Mouse (Mus musculus) heart, embryonic 15.5 days (tissue): ENCODE measurements around the gene Rab3ip. TPM values are rescaled to one million over a fixed set of nuclear protein-coding genes. Genes with fewer than 3 reads are reported as not detected.

Experiments used
- ATAC-seq: fragments of 200-750 bp; cut with Nextera tagmentation; replicated peaks from 2 replicates; pipeline ENCODE4 v1.8.0; 2017; ENCODE audit warnings: low read depth, moderate TSS enrichment; ENCODE audit not compliant: insufficient number of reproducible peaks, insufficient read depth, low FRiP score
- H3K27ac ChIP-seq: fragments of 300-500 bp; sonication (generic); 2 replicates; pipeline ENCODE4 v1.5.1; 2015; ENCODE audit warnings: mild to moderate bottlenecking, inconsistent platforms
- H3K27me3 ChIP-seq: fragments of 300-500 bp; sonication (generic); 2 replicates; pipeline ENCODE4 v1.6.1; 2015; ENCODE audit warnings: inconsistent platforms
- H3K36me3 ChIP-seq: fragments of 300-500 bp; sonication (generic); 2 replicates; pipeline ENCODE4 v1.6.1; 2015; ENCODE audit warnings: mild to moderate bottlenecking, inconsistent platforms
- H3K4me1 ChIP-seq: fragments of 300-500 bp; sonication (generic); replicated peaks from 2 replicates; pipeline ENCODE4 v1.6.1; 2015; ENCODE audit warnings: inconsistent platforms
- H3K4me2 ChIP-seq: fragments of 300-500 bp; sonication (generic); 2 replicates; pipeline ENCODE4 v1.6.1; 2015; ENCODE audit warnings: inconsistent platforms, mild to moderate bottlenecking, moderate library complexity
- H3K4me3 ChIP-seq: fragments of 300-500 bp; sonication (generic); 2 replicates; pipeline ENCODE4 v1.5.1; 2015; ENCODE audit warnings: mild to moderate bottlenecking, inconsistent platforms
- H3K9ac ChIP-seq: fragments of 300-500 bp; sonication (generic); 2 replicates; pipeline ENCODE4 v1.6.1; 2015; ENCODE audit warnings: mild to moderate bottlenecking, inconsistent platforms
- H3K9me3 ChIP-seq: fragments of 300-500 bp; sonication (generic); replicated peaks from 2 replicates; pipeline ENCODE4 v1.6.1; 2016; ENCODE audit warnings: inconsistent platforms
- WGBS: fragments of 180-500 bp; shearing (Covaris S2); methylation state at CpG from one replicate; pipeline ENCODE4 v1.1.7; 2015; ENCODE audit warnings: mixed read lengths; 5-methylcytosine and 5-hydroxymethylcytosine counted together
- polyA plus RNA-seq: library from polyadenylated mRNA; unstranded; fragments of >200 nt; fragmentation: Nextera tagmentation; extraction: Ambion mirVana; gene quantifications from 2 replicates; pipeline ENCODE4 v1.2.1, GENCODE M21; 2015

Gene Rab3ip
- polyA plus RNA-seq, 1 experiment from 2014 or later: 68.7 TPM

DNA sequence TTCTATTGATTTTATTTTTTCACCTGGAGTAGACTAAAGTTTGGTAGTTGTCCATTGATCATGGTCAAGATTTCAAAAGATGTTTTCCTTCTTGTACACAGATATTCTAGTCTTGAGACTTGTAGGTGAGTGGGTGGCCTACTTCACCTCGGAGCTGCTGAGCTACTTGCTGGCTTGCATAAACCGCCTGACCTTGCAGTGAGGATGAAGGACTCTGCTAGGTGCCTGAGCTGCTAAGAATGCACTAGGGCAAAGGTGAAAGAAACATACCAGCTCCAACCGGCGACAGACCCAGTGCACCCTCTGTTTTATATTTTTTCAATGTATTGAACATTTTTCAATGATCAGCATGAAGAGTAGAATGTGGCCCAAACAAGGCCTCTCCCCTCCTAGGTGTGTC, 29.7 kb upstream of the Rab3ip start:
- no peaks in the 10 kb centered on the region for H3K36me3 ChIP-seq
- H3K27ac ChIP-seq: no peak overlapping the region
- H3K27me3 ChIP-seq: no peaks in the 10 kb centered on the region
- H3K4me2 ChIP-seq: no peak overlapping the region
- no peak overlapping the region for H3K4me3 ChIP-seq
- WGBS: 58% methylated on average over 4 of the region's 4 CpGs
- ATAC-seq: no peak
- H3K9ac ChIP-seq: no peak overlapping the region
- H3K9me3 ChIP-seq: no peaks in the 10 kb centered on the region
- no peaks in the 10 kb centered on the region for H3K4me1 ChIP-seq

DNA sequence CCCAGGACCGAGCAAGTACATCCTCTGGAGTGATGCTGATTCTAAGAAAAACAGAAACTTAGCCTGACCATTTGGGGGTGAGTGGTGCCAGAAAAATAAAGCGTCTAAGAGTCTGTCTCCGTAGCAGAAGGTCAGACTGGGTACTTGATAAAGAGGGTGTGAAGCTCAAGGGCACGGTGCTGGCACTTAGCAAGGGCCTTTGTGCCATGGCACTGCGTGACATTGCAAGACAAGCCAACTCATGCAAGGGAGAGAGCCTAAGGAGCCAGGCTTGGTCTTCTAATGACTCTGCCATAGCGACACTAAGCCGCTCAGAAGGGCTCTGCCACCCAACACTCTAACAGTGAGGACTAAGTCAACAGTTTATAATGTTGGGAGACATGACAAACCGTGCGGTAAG, 28.3 kb upstream of the Rab3ip start:
- Histone ChIP-seq H3K27ac (no peak overlapping the region), H3K4me3 (no peak overlapping the region), H3K4me1 (no peaks in the 10 kb centered on the region), H3K9me3 (no peaks in the 10 kb centered on the region), H3K36me3 (no peaks in the 10 kb centered on the region), H3K27me3 (no peaks in the 10 kb centered on the region), H3K4me2 (no peak overlapping the region), H3K9ac (no peak overlapping the region)
- ATAC-seq: no peak
- 75% methylated on average over 9 of the region's 9 CpGs for WGBS

DNA sequence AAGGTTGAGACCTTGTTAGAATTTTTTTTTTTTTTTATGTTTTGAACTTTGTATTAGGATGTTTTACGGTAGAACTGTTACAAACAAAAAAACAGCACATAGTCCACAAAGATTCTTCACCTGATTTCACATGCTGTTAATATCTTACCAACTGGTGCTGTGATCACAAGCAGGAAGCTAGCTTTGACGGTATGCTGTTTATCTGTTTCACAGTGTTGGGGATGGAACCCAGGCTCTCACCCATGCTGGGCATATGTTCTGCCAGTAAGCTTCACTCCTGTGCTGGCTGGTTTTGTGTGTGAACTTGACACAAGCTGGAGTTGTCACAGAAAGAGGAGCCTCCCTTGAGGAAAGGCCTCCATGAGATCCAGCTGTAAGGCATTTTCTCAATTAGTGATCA, 27.3 kb upstream of the Rab3ip start:
- Histone ChIP-seq H3K4me3 (no peak overlapping the region), H3K27me3 (no peaks in the 10 kb centered on the region), H3K9me3 (no peaks in the 10 kb centered on the region), H3K9ac (no peak overlapping the region), H3K4me2 (no peak overlapping the region), H3K36me3 (no peaks in the 10 kb centered on the region), H3K27ac (no peak overlapping the region), H3K4me1 (no peaks in the 10 kb centered on the region)
- WGBS: 77% methylated on average over 2 of the region's 2 CpGs
- ATAC-seq: no peak

DNA sequence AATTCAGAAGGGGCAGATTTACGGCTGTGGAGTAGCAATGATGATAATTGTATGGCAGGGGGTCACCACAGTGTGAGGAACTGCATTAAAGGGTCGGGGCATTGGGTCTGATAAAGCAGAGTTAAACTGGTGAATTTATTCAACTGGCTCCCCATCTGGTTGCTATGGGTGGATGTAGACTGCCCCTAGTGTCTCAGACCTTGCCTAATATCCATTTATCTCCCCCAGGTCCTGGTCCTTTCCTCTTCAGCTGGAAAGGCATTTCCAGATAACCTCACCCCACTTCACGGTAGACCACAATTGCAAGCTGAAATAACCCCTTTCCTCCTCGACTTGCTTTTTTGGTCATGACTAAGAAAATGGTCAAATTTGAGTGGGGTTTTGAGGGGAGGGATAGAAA, 26.9 kb upstream of the Rab3ip start:
- Histone ChIP-seq H3K9me3 (no peaks in the 10 kb centered on the region), H3K27me3 (no peaks in the 10 kb centered on the region), H3K36me3 (no peaks in the 10 kb centered on the region), H3K4me3 (no peak overlapping the region), H3K4me2 (no peak overlapping the region), H3K27ac (no peak overlapping the region), H3K9ac (no peak overlapping the region), H3K4me1 (no peaks in the 10 kb centered on the region)
- ATAC-seq: no peak
- 43% methylated on average over 4 of the region's 4 CpGs for WGBS

DNA sequence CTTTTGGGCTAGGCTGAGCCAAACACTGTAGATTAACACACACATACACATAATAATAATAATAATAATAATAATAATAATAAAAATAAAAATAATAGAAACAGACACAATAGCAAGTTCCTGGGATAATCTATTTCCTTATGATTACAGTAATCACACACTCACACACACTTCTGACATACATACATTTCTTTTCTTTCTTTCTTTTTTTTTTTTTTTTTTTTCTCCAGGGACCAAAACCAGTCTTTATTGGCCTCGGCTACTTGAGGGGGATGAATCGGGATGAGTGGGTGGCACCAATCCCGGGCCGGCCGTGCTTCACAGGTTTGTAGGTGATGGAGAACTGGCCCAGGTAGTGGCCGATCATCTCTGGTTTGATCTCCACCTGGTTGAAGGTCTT, 21.9 kb upstream of the Rab3ip start, which contains the start of gene Gm10271:
Gene Gm10271 (minus strand): TSS at position 101 of the 400 bp plus-strand sequence.
- 99% methylated on average over 6 of the region's 6 CpGs for WGBS

DNA sequence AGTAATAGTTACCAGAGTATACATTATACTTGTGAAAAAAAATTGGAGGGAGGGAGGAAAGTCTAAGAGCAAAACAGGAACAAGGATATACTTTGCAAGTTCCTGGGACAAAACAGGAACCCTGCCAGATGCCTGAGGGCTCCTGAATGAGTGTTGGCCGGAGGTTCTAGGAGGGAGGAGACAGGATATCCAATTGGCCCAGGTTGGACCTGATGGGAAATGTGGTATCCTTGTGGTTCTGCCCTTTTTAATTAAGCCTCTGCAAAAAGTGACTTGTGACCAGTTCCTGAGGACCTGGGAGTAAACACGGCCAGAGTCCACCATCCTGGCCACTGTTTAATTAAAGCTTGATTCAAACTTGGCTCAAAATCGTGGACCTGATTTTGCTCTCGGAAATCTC, 18.2 kb upstream of the Rab3ip start:
- Histone ChIP-seq H3K4me3 (no peak overlapping the region), H3K4me1 (peaks cover 8% of the 10 kb centered on the region), H3K9me3 (no peaks in the 10 kb centered on the region), H3K4me2 (no peak overlapping the region), H3K27ac (no peak overlapping the region), H3K36me3 (no peaks in the 10 kb centered on the region), H3K27me3 (no peaks in the 10 kb centered on the region), H3K9ac (no peak overlapping the region)
- no peak for ATAC-seq
- WGBS: 72% methylated on average over 4 of the region's 4 CpGs

More for the DNA sequence above, 21.9 kb upstream of the Rab3ip start, which contains the start of gene Gm10271:
- Histone ChIP-seq H3K36me3 (no peaks in the 10 kb centered on the region), H3K27me3 (no peaks in the 10 kb centered on the region), H3K4me3 (no peak within 1 kb of the TSS), H3K4me1 (no peaks in the 10 kb centered on the region), H3K9me3 (no peaks in the 10 kb centered on the region), H3K9ac (no peak within 1 kb of the TSS), H3K4me2 (no peak within 1 kb of the TSS), H3K27ac (no peak within 1 kb of the TSS)
- ATAC-seq: no peak

DNA sequence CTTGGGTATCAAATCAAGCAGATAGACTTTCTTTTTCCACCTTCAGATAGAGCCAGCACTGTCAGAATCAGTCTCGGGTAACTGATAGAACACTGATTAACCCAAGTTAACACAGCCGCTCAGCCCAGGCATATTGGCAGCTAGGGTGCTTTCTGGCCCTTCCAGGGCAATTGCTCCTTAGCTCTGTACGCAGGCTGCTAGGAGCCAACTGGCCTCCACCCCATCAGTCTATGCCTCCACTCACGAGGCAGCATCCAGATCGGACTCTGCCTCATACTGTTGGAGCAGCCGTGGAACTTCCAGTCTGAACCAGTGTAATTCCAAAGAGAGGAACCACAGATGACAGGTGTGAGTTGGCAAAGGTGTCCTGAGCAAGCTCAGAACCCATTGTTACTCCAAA, 15.5 kb upstream of the Rab3ip start:
- no peaks in the 10 kb centered on the region for H3K27me3 ChIP-seq
- no peaks in the 10 kb centered on the region for H3K36me3 ChIP-seq
- no peak overlapping the region for H3K9ac ChIP-seq
- 59% methylated on average over 6 of the region's 6 CpGs for WGBS
- no peaks in the 10 kb centered on the region for H3K9me3 ChIP-seq
- no peak for ATAC-seq
- no peak overlapping the region for H3K27ac ChIP-seq
- peaks cover 8% of the 10 kb centered on the region for H3K4me1 ChIP-seq
- no peak overlapping the region for H3K4me3 ChIP-seq
- H3K4me2 ChIP-seq: no peak overlapping the region

DNA sequence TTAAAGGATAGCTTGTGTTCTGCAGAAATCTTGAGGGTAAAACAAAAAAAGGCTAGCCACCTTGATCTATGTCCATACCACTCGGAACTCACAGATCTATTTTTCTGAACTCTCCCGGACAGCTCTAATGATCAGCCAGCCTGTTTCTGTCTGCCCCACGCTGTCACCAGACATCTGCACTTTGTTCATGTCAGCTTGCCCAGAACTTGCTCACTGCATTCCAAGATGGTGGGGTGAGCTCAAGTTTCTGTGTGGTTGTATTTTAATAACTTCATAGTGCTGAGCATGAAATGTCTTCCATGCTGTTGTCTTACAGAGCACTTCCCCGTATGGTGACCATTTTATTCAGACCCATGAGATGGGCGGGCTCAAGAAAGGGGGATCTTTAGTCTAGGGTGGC, 14.7 kb upstream of the Rab3ip start:
- Histone ChIP-seq H3K9me3 (no peaks in the 10 kb centered on the region), H3K4me3 (no peak overlapping the region), H3K4me2 (no peak overlapping the region), H3K4me1 (peaks cover 8% of the 10 kb centered on the region), H3K27me3 (no peaks in the 10 kb centered on the region), H3K9ac (no peak overlapping the region), H3K27ac (no peak overlapping the region), H3K36me3 (no peaks in the 10 kb centered on the region)
- 36% methylated on average over 5 of the region's 5 CpGs for WGBS
- no peak for ATAC-seq

DNA sequence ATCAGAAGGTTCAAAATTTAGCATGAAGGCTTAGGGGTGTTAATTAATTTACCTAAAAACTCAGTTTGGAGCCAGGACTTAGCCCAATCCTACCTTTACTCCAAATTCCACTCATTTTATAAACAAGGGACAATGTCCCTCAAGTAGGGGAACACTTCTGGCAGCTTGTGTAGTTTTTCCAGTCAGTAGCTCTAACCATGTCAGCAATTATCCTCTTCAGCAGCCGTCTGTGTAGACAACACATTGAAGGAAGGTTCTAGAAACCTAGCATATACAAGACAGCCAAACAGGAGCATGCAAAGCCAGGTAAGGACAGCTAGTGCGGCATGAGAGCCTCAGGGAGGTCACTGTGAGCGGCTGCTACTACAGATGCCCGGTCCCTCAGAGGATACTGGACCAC, 14.0 kb upstream of the Rab3ip start:
- Histone ChIP-seq H3K27me3 (no peaks in the 10 kb centered on the region), H3K4me2 (no peak overlapping the region), H3K27ac (no peak overlapping the region), H3K9me3 (no peaks in the 10 kb centered on the region), H3K36me3 (no peaks in the 10 kb centered on the region), H3K4me3 (no peak overlapping the region), H3K4me1 (peaks cover 8% of the 10 kb centered on the region), H3K9ac (no peak overlapping the region)
- ATAC-seq: no peak
- WGBS: 57% methylated on average over 4 of the region's 4 CpGs

DNA sequence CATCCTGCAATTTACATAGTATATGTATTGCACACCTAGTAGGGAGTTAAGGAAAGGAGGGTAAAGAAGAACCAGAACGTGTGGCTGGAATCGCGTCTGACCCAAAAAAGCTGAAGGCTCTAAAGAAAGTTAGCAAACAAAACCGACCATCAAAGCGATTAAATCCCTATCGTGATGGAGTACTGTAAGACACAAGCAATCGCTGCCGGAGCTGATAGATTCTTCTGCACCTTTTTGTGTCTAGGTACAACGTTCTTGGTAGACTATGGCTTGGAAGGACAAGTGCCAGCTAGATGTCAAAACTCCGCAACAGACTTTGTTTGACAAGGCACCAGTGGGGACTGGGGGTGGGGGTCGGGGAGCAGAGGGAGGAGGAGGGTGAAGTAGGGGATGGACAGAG, 13.5 kb upstream of the Rab3ip start:
- no peak for ATAC-seq
- 77% methylated on average over 11 of the region's 11 CpGs for WGBS
- H3K4me2 ChIP-seq: no peak overlapping the region

DNA sequence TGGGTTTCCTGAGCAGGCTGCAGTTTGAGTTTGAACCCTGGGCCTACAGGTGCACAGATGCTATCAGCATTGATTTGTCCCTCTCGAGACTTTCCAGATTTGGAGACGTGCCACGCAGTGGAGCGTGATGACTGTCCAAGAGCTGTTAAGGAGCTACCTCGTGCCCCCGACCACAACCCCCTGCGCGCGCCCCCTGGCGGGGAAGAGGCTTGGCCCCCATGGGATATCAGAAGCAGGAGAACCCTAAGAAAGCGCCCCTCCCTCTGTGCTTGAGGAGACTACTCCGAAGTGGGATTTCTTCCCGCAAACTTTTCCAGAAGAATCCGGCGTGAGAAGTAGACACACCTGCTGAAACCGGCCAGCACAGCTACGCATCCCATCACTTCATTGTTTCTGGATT, 12.2 kb upstream of the Rab3ip start:
- WGBS: 50% methylated on average over 17 of the region's 17 CpGs
- H3K4me2 ChIP-seq: no peak overlapping the region

More for the DNA sequence above, 13.5 kb upstream of the Rab3ip start:
- Histone ChIP-seq H3K36me3 (no peaks in the 10 kb centered on the region), H3K27me3 (no peaks in the 10 kb centered on the region), H3K4me1 (peaks cover 8% of the 10 kb centered on the region), H3K9me3 (no peaks in the 10 kb centered on the region), H3K27ac (no peak overlapping the region), H3K9ac (no peak overlapping the region), H3K4me3 (no peak overlapping the region)

DNA sequence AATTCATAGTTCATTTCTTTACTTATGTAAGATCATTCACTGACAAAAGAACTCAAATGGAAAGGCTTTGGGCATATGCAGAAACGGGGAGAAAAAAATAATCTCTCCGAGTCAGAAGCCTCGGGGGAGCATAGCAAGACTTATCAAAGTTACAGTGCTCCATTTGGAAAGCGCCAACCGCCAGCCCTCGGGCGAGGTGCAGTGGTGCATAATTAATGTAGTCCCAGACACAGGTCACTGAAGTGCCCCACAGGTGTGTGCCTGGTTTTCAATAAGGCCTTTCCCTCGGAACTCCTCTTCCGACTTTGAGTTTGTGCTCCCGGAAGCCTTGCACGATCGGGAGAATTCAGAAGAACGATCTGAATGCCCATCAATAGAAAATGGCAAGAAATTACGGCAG, 11.6 kb upstream of the Rab3ip start:
- Histone ChIP-seq H3K9me3 (no peaks in the 10 kb centered on the region), H3K4me1 (peaks cover 8% of the 10 kb centered on the region), H3K27me3 (no peaks in the 10 kb centered on the region), H3K27ac (no peak overlapping the region), H3K9ac (no peak overlapping the region), H3K4me2 (no peak overlapping the region), H3K4me3 (no peak overlapping the region), H3K36me3 (no peaks in the 10 kb centered on the region)
- 71% methylated on average over 14 of the region's 14 CpGs for WGBS
- ATAC-seq: no peak

More for the DNA sequence above, 12.2 kb upstream of the Rab3ip start:
- no peak overlapping the region for H3K27ac ChIP-seq
- no peak overlapping the region for H3K9ac ChIP-seq
- no peaks in the 10 kb centered on the region for H3K27me3 ChIP-seq
- no peak overlapping the region for H3K4me3 ChIP-seq
- H3K4me1 ChIP-seq: peaks cover 8% of the 10 kb centered on the region
- no peak for ATAC-seq
- H3K9me3 ChIP-seq: no peaks in the 10 kb centered on the region
- H3K36me3 ChIP-seq: no peaks in the 10 kb centered on the region
